Mouse (Mus musculus): ENCODE data around the gene Arpc2. TPM values are rescaled to one million over a fixed set of nuclear protein-coding genes. Genes with fewer than 3 reads are reported as not detected.
A peak's percentile ranks its signal among the peaks of the same experiment; 100 is the strongest.

The Arpc2 gene
- polyA plus RNA-seq, 1 experiment from 2014 or later, result 341 TPM

DNA sequence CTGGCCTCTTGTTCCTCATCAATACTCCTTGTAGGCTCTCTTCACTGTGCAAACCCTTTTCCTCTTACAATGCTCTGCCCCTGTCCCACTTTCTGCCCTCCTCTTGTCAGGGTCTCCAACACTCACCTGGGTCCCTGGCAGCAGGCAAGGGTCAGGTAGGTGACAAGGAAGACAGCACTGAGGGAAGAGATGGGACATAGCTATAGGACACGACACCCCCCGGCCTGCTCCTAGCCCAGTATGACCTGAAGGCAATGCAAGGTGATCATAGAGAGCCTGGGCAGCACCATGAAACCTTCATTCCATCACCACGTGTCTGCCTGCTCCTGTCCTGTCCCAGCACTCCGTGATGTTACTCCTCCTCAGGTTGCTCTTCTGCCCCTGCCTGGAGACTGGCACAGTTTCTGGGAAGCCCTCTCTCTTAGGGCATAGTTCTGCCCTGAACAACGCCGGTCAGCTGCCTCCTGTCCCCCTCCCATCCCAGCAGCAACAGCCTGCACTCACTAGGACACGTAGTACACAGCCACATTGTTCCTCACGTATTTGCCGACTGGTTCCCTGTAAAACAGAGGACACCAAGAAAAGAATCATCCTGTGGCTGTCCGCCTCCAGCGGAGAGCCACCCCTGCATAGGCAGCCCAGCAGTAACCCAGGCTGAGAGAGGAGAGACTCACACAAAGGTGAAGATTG is 56.6 kb downstream of the Arpc2 start:
- Histone ChIP-seq H3K27ac (ENCODE audit: low read depth, low read length) (no peak overlapping the region), H3K9me3 (replicated peaks; ENCODE audit: control insufficient read depth, low read length) (no peaks in the 10 kb centered on the region), H3K4me1 (ENCODE audit: control insufficient read depth, insufficient read depth, low read length) (peaks cover 14% of the 10 kb centered on the region), H3K36me3 (ENCODE audit: control insufficient read depth, insufficient read depth, low read length) (peaks cover 33% of the 10 kb centered on the region), H3K9ac (ENCODE audit: low read length) (no peak overlapping the region), H3K4me3 (ENCODE audit: low read depth, low read length) (no peak overlapping the region), H3K4me2 (ENCODE audit: low read length) (no peak overlapping the region), H3K27me3 (replicated peaks; ENCODE audit: control insufficient read depth, insufficient read depth, low read length) (no peaks in the 10 kb centered on the region)
- DNase-seq (ENCODE audit: low spot score) (no peak), ATAC-seq (no peak)
- WGBS, result 85% methylated on average over 11 of the region's 11 CpGs

DNA sequence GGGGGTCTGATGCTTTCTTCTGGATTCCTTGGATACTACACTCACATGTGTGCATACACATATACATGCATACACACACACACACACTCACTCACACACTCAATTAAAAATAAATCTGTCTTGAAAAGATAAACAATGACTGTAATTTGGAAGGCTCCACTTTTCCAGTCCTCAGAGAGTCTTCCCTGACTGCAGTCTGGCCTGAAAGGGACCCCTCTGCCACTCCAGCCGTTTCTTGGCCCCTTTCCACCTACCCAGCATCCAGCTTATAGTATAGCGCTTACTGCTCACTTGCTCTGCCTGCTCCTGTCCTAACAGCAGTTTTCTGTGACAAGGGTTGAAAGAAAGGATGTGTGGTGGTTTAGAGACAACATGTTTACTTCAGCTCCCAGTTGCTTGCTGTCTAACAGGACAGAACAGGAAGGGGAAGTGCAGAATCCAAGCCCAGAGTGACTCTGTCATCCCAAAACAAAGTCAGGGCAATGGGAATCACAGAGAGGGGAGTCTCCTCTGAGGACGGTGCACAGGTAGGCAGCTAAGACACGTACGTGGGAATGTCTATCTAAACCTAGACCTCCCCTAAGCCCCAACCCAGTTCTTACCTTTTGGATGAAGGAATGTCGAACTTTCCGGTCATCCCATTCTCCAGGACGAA is 57.5 kb downstream of the Arpc2 start:
- WGBS, result 87% methylated on average over 8 of the region's 8 CpGs
- Histone ChIP-seq H3K27me3 (replicated peaks; ENCODE audit: control insufficient read depth, insufficient read depth, low read length) (no peaks in the 10 kb centered on the region), H3K9ac (ENCODE audit: low read length) (no peak overlapping the region; the same call in 1 of the 2 replicates), H3K36me3 (ENCODE audit: control insufficient read depth, insufficient read depth, low read length) (peaks cover 26% of the 10 kb centered on the region), H3K4me3 (ENCODE audit: low read depth, low read length) (no peak overlapping the region), H3K27ac (ENCODE audit: low read depth, low read length) (no peak overlapping the region), H3K9me3 (replicated peaks; ENCODE audit: control insufficient read depth, low read length) (no peaks in the 10 kb centered on the region), H3K4me2 (ENCODE audit: low read length) (no peak overlapping the region), H3K4me1 (ENCODE audit: control insufficient read depth, insufficient read depth, low read length) (peaks cover 14% of the 10 kb centered on the region)
- no peak for ATAC-seq
- peak; percentile 20 for DNase-seq (ENCODE audit: low spot score)

DNA sequence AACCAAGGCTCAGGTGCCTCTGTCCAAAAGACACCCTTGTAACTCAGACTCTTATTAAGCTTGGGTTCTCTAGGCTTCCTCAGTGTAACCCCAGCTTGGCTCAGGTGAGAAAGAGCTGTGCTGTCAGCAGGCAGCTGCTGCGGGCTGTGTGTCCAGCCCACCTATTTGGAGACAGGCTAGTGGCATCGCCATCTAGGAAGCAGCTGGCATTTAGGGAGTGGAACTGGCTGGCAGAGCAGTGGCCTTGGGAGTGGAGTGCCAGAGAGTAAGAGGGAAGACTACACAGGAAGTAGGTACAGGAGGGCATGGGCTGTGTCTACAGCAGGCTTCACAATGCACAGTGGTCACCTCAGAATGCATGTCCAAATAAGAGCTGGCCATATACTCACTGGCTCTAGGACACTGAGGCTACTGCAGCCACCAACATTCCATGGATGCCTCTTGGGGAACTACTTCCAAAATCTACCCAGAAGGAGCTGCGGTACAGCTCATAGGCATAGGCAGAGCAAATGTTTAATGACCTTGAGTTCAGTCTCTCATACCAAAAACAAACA is 58.3 kb downstream of the Arpc2 start:
- H3K4me3 ChIP-seq (ENCODE audit: low read depth, low read length), result no peak overlapping the region
- H3K27me3 ChIP-seq (replicated peaks; ENCODE audit: control insufficient read depth, insufficient read depth, low read length), result no peaks in the 10 kb centered on the region
- no peak overlapping the region for H3K9ac ChIP-seq (ENCODE audit: low read length)
- peaks cover 14% of the 10 kb centered on the region for H3K4me1 ChIP-seq (ENCODE audit: control insufficient read depth, insufficient read depth, low read length)
- no peak overlapping the region for H3K27ac ChIP-seq (ENCODE audit: low read depth, low read length)
- DNase-seq (ENCODE audit: low spot score) (no peak), ATAC-seq (no peak)
- no peaks in the 10 kb centered on the region for H3K9me3 ChIP-seq (replicated peaks; ENCODE audit: control insufficient read depth, low read length)
- no peak overlapping the region for H3K4me2 ChIP-seq (ENCODE audit: low read length)
- peaks cover 20% of the 10 kb centered on the region for H3K36me3 ChIP-seq (ENCODE audit: control insufficient read depth, insufficient read depth, low read length)
- 89% methylated on average over 3 of the region's 3 CpGs for WGBS

DNA sequence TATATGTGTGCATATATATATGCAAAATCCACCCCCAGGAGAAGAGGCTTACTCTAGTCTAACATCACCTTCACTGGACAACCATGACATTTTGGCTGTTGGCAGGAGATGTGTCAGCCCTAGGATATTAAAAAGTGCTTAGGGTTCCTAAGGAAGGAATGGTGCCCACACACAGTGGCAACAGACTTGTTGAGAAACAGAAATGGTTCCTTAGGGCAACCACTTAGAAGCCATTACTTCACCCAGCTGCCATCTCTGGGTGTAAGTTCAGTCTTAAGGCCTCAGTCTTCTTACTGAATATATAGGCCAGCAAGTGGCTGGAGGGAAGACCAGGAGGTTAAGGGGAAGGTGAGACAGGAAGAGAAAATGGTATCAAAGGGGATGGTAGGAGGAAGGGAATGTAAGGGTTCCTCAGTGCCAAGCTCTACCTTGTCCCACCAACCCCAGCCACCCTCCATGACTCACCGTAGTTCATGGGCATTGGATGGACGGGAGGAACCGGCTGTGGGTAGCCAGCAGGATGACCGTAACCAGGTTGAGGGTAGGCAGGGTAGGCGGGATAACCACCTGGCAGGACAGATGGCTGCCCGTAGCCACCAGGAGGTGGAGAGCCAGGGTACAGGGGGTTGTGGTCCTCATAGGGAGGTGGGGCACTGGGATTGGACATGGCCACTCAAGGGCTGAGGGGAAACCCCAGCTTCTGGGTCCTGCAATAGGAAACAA is 59.0 kb downstream of the Arpc2 start:
- peaks cover 14% of the 10 kb centered on the region for H3K4me1 ChIP-seq (ENCODE audit: control insufficient read depth, insufficient read depth, low read length)
- peak overlapping the region; percentile 75 for H3K27ac ChIP-seq (ENCODE audit: low read depth, low read length)
- H3K27me3 ChIP-seq (replicated peaks; ENCODE audit: control insufficient read depth, insufficient read depth, low read length), result no peaks in the 10 kb centered on the region
- 91% methylated on average over 6 of the region's 6 CpGs for WGBS
- H3K4me2 ChIP-seq (ENCODE audit: low read length), result no peak overlapping the region
- H3K36me3 ChIP-seq (ENCODE audit: control insufficient read depth, insufficient read depth, low read length), result peaks cover 17% of the 10 kb centered on the region
- H3K4me3 ChIP-seq (ENCODE audit: low read depth, low read length), result no peak overlapping the region
- no peaks in the 10 kb centered on the region for H3K9me3 ChIP-seq (replicated peaks; ENCODE audit: control insufficient read depth, low read length)
- ATAC-seq, result no peak
- H3K9ac ChIP-seq (ENCODE audit: low read length), result no peak overlapping the region
- no peak for DNase-seq (ENCODE audit: low spot score)

DNA sequence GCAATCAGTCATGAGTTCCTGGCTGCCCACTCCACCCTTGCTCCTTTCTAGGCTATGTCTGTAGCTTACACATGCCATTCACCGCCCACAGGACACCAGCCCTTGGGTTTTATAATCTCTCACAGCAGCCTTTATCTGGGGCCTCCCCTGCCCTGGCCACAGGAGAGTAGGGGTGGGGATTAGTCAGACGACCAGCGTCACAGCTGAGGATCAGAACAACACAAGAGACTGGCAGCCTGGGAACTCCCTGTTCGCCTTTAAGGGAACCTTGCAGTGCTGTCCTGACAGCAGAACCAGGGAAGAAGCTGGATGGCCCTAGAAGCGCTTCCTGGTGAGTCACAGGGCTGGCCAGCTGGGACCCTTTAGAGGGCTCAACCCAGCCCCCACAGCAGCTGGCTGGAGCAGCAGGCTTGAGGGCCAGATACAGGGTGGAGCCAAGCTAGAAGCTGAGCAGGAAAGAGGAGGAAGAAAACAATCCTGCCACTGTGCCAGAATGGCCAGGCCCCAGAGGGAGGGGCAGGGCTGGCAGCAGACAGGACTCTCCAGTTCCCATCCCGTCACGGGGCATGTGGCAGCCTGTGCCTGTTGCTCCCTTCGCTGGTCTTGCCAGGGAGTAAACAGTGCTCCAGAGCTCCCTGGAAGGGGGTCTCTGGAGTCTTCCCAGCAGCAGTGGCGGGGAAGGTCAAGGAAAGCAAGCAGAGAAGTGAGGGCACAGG is 59.7 kb downstream of the Arpc2 start:
- H3K4me3 ChIP-seq (ENCODE audit: low read depth, low read length), result no peak overlapping the region
- WGBS, result 21% methylated on average over 9 of the region's 9 CpGs
- H3K4me1 ChIP-seq (ENCODE audit: control insufficient read depth, insufficient read depth, low read length), result peaks cover 11% of the 10 kb centered on the region
- no peaks in the 10 kb centered on the region for H3K9me3 ChIP-seq (replicated peaks; ENCODE audit: control insufficient read depth, low read length)
- ATAC-seq (peak; percentile 88), DNase-seq (ENCODE audit: low spot score) (peak; percentile 76)
- H3K27me3 ChIP-seq (replicated peaks; ENCODE audit: control insufficient read depth, insufficient read depth, low read length), result no peaks in the 10 kb centered on the region
- no peak overlapping the region for H3K9ac ChIP-seq (ENCODE audit: low read length)
- H3K4me2 ChIP-seq (ENCODE audit: low read length), result no peak overlapping the region
- 0 out of 2 replicates have a peak, but pooled peaks cover 10% of the 10 kb centered on the region for H3K36me3 ChIP-seq (ENCODE audit: control insufficient read depth, insufficient read depth, low read length)
- H3K27ac ChIP-seq (ENCODE audit: low read depth, low read length), result peak overlapping the region; percentile 75

DNA sequence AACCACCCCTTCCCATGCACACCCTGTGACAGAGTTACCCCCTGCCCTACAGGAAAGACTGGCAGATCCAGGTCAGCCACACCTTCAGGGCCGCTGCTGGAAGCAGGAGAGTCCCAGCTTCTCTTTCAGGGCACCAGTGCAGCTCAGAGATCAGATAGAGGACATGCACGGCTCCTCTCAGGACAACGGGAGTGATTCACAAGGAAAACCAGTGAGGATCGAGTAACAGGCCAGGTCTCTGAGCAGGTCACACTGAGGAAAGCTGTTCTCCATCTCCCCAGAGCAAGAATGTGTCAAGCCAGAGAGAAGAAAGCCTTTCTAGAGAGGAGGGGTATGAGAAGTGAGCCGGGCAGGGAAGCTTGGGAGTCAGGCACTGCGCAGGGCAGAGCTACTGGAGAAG is 60.6 kb downstream of the Arpc2 start:
- peaks cover 11% of the 10 kb centered on the region for H3K4me1 ChIP-seq (ENCODE audit: control insufficient read depth, insufficient read depth, low read length)
- H3K4me3 ChIP-seq (ENCODE audit: low read depth, low read length), result no peak overlapping the region
- ATAC-seq (no peak), DNase-seq (ENCODE audit: low spot score) (no peak)
- H3K36me3 ChIP-seq (ENCODE audit: control insufficient read depth, insufficient read depth, low read length), result 0 out of 2 replicates have a peak, but pooled peaks cover 9% of the 10 kb centered on the region
- no peaks in the 10 kb centered on the region for H3K9me3 ChIP-seq (replicated peaks; ENCODE audit: control insufficient read depth, low read length)
- no peak overlapping the region for H3K9ac ChIP-seq (ENCODE audit: low read length)
- H3K27ac ChIP-seq (ENCODE audit: low read depth, low read length), result no peak overlapping the region
- H3K4me2 ChIP-seq (ENCODE audit: low read length), result no peak overlapping the region
- 83% methylated on average over 6 of the region's 6 CpGs for WGBS
- no peaks in the 10 kb centered on the region for H3K27me3 ChIP-seq (replicated peaks; ENCODE audit: control insufficient read depth, insufficient read depth, low read length)

DNA sequence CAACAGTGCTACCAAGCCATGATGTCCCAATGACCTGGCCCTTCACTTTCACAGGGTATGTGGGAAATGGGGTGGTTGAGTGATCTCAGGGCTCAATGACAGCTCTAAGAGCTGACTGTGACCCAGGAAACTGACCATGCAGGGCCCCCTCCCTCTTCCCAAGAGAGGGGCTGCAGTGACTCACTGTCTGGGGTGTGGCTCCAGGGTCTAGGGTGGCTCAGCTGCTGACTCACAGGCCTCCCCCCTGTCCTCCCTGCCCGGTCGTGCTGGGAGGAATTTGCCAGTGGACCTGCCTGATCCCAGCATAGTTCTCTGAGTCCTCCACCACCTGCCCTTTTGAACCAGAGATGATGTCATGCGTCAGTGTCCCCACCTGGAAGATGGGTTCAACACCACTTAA is 61.4 kb downstream of the Arpc2 start:
- ATAC-seq, result no peak
- H3K27me3 ChIP-seq (replicated peaks; ENCODE audit: control insufficient read depth, insufficient read depth, low read length), result no peaks in the 10 kb centered on the region
- H3K4me1 ChIP-seq (ENCODE audit: control insufficient read depth, insufficient read depth, low read length), result peaks cover 11% of the 10 kb centered on the region
- WGBS, result 84% methylated on average over 3 of the region's 3 CpGs
- H3K9me3 ChIP-seq (replicated peaks; ENCODE audit: control insufficient read depth, low read length), result no peaks in the 10 kb centered on the region
- 0 out of 2 replicates have a peak, but pooled peaks cover 9% of the 10 kb centered on the region for H3K36me3 ChIP-seq (ENCODE audit: control insufficient read depth, insufficient read depth, low read length)
- H3K9ac ChIP-seq (ENCODE audit: low read length), result no peak overlapping the region
- DNase-seq (ENCODE audit: low spot score), result no peak
- H3K4me3 ChIP-seq (ENCODE audit: low read depth, low read length), result no peak overlapping the region
- no peak overlapping the region for H3K4me2 ChIP-seq (ENCODE audit: low read length)
- H3K27ac ChIP-seq (ENCODE audit: low read depth, low read length), result no peak overlapping the region

DNA sequence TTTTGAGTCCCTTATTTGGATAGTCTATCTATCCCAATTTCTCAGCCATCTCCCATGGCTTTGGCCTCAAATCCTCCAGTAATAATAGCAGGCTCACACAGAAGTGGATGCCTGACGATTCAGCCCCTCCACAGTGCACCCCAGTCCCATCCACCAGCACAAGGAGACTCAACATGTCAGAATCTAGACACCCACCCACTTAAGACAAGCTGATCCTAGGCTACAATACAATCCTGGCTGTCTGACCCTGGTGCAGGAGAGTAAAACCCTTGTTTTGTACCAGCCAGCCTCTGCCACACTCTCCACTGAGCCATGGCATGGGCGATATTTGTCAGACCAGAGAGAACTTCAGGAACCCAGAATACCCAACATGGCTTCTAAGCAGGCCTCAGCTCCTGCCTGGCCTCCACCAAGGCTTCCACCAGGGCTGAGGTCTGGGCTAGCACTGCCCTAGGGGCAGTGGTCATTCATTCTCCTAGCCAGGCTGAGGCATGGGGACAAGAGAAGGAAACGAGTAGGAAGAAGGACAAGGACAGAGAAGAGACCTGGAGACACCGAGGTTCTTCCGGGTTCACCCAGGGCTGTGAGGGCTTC is 62.4 kb downstream of the Arpc2 start:
- 86% methylated on average over 5 of the region's 5 CpGs for WGBS
- H3K4me1 ChIP-seq (ENCODE audit: control insufficient read depth, insufficient read depth, low read length), result peaks cover 11% of the 10 kb centered on the region
- 0 out of 2 replicates have a peak, but pooled peaks cover 7% of the 10 kb centered on the region for H3K36me3 ChIP-seq (ENCODE audit: control insufficient read depth, insufficient read depth, low read length)
- H3K4me3 ChIP-seq (ENCODE audit: low read depth, low read length), result no peak overlapping the region
- H3K27ac ChIP-seq (ENCODE audit: low read depth, low read length), result no peak overlapping the region
- no peaks in the 10 kb centered on the region for H3K27me3 ChIP-seq (replicated peaks; ENCODE audit: control insufficient read depth, insufficient read depth, low read length)
- H3K4me2 ChIP-seq (ENCODE audit: low read length), result no peak overlapping the region
- ATAC-seq, result no peak
- no peak for DNase-seq (ENCODE audit: low spot score)
- no peak overlapping the region for H3K9ac ChIP-seq (ENCODE audit: low read length)
- H3K9me3 ChIP-seq (replicated peaks; ENCODE audit: control insufficient read depth, low read length), result no peaks in the 10 kb centered on the region

All from forebrain, embryonic 14.5 days (tissue).